Mouse (Mus musculus): ENCODE results near the gene Rad21l.
"Not testable (repeated sequence)": the region's sequence is repeated elsewhere in the genome, so short reads cannot be mapped to it uniquely, and the experiment has no call there.

DNA sequence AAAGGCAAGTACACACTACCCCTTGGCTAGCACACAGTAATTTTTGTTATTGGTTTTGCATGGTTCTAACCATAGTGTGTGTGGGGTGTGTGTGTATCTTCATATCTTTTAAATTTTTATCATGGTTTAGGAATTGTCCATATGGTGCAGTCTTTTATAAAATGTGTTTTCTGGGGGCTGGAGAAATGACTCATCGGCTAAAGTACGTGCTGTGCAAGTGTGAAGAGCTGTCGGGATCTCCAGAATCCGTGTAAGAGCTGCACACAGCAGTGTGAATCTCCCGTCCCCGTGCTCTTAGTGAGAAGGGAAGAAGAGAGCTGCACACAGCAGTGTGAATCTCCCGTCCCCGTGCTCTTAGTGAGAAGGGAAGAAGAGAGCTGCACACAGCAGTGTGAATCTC, 52.6 kb downstream of the Rad21l start:
- TF ChIP-seq TCF12 (IDR thresholded peaks at IDR 0.05; ENCODE audit: insufficient read depth, poor library complexity, severe bottlenecking); MAX (IDR thresholded peaks at IDR 0.05; ENCODE audit: low read depth); POLR2A (IDR thresholded peaks at IDR 0.05; ENCODE audit: insufficient read length, low read depth); MYOD1 (IDR thresholded peaks at IDR 0.05; ENCODE audit: control insufficient read depth in 1 of 3, insufficient read length in 2 of 3, low read depth in 2 of 3); E2F4 (IDR thresholded peaks at IDR 0.05; ENCODE audit: insufficient read depth); SRF (IDR thresholded peaks at IDR 0.05; ENCODE audit: control insufficient read depth, insufficient read length, low read depth); USF1 (IDR thresholded peaks at IDR 0.05; ENCODE audit: low read depth): not testable (repeated sequence)
